Mouse (Mus musculus) granulocyte monocyte progenitor cell, adult 5-6 weeks (primary cell): ENCODE results near the gene Plek. TPM values are rescaled to one million over a fixed set of nuclear protein-coding genes. Genes with fewer than 3 reads are reported as not detected.
"Not testable (repeated sequence)": the region's sequence is repeated elsewhere in the genome, so short reads cannot be mapped to it uniquely, and the experiment has no call there.

Experiments used
- ATAC-seq: replicated peaks from 2 replicates; pipeline ENCODE4 v1.8.0; 2016; ENCODE audit warnings: mild to moderate bottlenecking, moderate TSS enrichment, inconsistent platforms; ENCODE audit not compliant: poor library complexity, severe bottlenecking
- total RNA-seq, 2 experiments: library from RNA; stranded (forward) in 1 of 2; stranded (reverse) in 1 of 2; fragments of 200-712, 200-1000 nt in 1 of 2; fragments of >200 nt in 1 of 2; fragmentation: Nextera tagmentation in 1 of 2; gene quantifications; 2 replicates each; pipeline ENCODE4 v1.2.3; 2014 to 2017

Plek gene
- total RNA-seq (2014; fragmentation: Nextera tagmentation), result 13.9 and 16.8 TPM in 2 replicates
- total RNA-seq (2017), result 27.5 and 27.9 TPM in 2 replicates

GRCm38 (mm10) chr11:17051545-17052475, at the start of gene Plek, which contains the start of gene Cnrip1:
Plek (minus strand) TSS chr11:17052381.
Cnrip1 (plus strand) TSS chr11:17051586.
- ATAC-seq, result peak; percentile 72

DNA sequence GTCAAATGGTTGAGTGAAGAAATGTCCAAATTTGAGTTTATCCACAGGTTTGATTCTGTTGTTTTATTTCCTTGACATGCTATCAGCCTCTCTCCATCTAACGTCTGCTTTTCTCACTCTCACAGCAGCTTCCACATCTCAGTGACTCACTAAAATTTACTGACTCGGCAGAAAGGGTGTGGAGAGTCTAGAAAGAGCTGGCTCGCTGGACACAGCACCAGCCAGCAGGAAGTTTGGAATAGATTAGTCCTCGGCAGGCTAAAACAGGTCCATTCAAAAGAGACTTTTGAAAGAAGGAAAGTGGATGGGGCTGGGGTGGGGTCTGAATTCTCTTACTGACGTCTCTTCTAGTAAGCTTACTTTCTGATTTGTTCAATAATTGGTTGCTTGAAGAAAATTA, 33.9 kb upstream of the Plek start:
- ATAC-seq, result no peak

DNA sequence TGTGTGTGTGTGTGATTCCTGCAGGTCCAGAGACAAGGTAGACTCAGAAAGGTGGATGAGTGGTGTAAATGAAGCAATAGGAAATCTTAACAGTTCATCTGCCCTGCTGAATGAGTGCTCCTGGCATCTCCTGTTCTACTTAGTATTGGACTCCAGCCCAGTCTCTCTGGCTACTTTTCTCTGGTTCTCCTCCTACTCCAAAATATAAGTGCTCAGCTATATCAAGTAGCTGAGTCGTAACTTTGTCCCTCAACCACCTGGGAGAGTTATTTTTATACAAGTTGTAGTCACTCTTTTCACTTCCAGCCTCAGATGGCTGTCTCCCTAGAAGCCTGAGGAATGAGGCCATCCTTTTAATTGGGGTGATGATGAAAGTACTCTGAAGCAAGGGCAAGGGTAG, 31.7 kb upstream of the Plek start:
- ATAC-seq, result no peak

DNA sequence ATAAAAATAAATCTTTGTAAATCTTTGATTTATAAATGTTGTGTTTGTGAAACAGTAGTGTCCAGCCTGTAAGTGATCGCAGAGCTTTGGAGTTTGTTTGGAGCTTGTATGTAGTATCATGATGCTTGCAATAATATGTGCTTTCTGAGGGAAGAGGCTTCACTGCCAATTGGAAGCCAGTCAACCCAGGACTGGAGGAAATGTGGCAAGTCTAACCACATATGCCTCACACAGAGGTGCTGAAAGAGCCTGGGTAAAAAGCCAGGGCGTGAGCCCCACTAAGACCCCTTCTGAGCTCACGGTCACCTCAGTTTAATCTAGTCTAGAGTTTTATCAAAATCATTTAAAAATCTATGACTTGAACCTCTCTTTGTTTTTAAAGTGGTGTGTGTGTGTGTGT, 31.3 kb upstream of the Plek start:
- ATAC-seq, result peak; percentile 70

GRCm38 (mm10) chr11:17082953-17083352, 30.8 kb upstream of the Plek start:
- ATAC-seq, result peak; percentile 68

DNA sequence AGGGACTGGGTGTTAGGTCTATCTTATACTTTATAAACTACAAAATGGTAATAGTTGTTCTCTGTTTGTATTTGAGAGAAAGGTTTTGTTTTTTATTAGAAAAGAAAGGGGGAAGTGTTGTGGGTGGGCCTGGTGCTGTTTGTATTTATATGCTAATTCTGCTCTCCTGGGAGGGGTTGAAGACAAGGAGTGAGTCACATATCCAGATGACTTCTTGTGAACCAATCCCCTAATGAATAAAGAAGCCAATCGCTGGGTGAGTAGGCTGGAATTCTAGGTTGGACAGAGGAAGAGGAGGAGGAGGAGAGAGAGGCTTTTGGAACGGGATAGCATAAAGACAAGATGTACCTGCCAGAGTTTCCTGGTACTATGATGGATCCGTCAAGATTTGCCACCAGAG, 29.9 kb upstream of the Plek start:
- no peak for ATAC-seq

- no peak for ATAC-seq
These were observed 23.5 kb upstream of the Plek start for GRCm38 (mm10) chr11:17075656-17076055.

DNA sequence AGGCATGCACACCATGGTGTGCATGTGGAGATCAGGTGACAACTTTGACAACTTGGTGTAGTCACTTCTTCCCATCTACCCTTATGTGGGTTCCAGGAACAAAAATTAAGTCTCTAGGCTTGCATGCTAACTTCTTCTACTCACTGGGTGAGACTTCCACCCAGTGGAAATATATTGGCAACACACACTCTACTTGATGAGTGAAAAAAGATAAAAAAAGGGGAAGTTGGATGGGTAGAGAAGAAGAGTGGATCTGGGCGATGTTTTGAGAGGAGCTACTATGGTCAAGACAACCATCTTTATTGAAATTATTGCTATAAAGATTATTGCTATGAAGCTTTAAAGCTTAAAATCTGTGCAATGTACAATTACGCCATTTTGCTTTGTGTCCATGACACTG, 17.2 kb upstream of the Plek start:
- peak; percentile 62 for ATAC-seq

DNA sequence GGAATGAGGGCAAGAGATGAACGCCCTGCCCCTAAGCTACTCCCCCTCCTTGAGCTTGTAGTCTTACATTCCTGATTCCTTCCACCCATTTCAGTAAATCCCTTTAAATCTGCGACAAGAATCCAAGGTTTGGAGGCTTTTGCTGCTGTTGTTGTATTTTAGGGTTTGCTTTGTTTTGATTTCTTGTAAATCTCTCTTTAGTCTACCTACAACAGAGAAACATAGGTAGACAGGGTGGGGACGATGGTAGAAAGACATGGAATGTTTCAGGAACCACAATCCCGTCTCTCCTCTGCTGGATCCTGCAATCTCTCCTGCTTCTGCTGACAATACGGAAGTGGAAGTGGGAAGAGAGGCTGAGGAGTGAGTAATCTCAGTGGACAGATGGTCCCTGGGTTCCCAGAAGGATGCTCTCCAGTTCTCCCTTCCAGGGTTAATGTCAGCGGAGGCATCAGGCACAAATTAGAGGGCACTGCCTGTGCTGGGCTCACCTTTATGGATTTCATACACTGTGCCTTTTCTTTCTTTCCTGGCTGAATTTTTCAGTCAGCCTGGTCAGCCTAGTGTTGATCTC, 382 bp upstream of the Plek start:
- ATAC-seq, result peak; percentile 40; the same call in 1 of the 2 replicates

- no peak for ATAC-seq
These were observed 6.4 kb downstream of the Plek start for GRCm38 (mm10) chr11:17045806-17046205.

DNA sequence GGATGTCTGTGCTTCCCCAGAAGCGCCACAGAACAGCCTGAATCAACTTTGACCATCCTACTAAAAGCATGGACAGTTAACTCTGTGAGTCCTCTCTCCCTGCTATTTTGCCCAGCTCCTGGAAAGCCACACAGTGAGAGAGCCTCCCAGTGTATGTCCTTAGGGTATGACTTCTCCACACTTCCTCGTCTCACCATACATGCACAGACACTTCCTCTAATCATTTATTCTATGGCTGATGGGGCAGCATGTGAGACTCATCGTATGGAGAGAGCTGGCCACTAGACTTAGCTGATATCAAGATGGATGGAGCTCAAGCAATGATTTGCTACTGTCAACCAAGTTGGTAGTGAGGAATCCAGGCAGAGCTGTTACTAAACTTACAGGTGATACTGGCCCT, 28.2 kb downstream of the Plek start:
- peak; percentile 66 for ATAC-seq

DNA sequence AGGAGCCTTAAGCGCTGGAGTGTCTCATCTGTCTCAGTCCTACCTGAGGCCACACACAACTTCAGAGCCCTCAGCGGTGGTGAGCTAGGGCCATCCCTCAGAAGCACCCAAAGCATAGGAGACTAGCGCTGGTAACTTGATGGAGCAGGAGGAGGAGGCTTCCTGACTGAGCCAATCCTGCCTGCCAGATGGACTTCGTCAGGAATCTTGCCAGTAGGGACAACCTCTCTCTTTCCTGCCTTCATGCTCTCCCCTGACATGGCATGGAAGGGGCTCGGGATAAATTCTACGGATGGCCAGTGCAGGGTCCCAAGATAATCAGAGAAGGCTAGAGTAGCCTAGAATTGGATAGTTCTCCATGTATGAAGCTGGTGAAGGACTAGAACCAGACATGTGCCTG, 29.0 kb downstream of the Plek start:
- no peak for ATAC-seq

GRCm38 (mm10) chr11:17019328-17019727, 32.9 kb downstream of the Plek start:
- peak; percentile 72 for ATAC-seq

- peak; percentile 50 for ATAC-seq
These were observed 39.2 kb downstream of the Plek start for GRCm38 (mm10) chr11:17012948-17013347.

GRCm38 (mm10) chr11:17008498-17008941, 43.7 kb downstream of the Plek start:
- peak; percentile 79 for ATAC-seq

DNA sequence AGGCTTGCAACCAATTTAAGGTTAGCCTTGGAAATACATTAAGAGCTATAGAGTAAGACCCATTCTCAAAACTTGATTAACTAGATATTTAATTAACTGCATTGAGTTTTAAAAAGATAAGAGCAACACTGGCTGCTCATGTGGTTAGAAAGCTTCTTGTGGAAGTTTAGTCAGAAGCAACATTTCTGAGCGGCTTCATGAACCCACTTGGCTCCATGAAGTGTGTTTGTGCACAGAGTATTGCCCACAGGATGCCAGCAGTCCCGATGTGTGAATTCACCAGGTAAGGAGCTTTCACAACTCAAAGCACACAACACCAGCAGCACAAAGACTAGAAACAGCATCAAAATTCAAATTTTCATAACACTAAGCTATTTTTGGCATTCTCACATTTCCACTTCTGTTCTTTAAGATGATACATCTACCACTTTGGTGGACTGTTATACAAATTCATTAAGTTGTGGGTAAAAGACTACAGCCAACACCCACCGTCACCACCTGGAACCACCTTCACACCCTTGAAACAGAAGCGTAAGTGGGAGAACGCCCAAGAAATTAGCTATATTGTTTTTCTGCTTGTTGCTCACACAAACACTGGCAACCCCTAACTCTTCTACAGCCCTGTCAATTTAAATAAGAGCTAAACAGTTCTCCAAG, 44.5 kb downstream of the Plek start:
- no peak for ATAC-seq

GRCm38 (mm10) chr11:17006526-17006925, 45.7 kb downstream of the Plek start:
- not testable (repeated sequence) for ATAC-seq

DNA sequence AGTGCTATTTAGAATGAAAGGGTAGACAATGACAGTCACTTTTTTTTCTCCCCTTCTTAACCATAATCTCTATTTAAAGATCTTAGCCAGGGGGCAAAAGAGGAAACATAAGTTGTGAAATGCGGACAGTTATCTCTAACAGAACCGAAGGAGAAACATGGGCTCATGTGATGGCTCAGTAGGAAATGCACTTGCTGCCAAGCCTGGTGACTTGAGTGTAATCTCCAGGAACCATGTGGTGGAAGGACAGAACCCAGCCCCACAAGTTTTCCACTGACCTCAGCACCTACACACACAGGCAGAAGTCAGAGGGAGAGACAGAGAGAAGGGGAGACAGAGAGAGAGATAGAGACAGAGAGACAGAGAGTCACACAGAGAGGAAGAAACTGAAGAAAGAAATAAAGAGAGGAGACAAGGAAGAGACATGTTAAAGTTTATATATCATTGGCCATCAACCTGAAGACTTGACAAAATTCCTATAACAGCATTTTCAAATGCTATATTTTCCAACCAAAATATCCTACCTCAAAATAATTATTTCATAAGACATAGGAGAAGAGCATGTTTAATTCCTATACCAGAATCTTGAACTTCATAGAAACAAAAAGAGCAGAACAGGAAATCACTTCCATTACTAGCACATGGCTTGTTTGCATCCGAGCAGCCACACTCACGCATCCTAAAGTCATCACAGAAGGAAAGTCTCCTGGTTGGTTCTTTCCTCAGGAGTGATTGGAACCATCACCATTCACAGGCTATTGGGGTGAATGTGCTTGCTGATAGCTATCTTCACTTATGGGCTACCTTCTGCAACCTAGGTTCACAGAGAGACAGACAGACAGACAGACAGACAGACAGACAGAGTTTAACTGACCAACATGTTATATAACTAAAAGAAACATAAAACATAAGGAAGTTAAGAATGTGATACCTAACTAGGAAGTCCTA, 47.0 kb downstream of the Plek start:
- ATAC-seq, result peak; percentile 57

GRCm38 (mm10) chr11:17003757-17004156, 48.4 kb downstream of the Plek start:
- no peak for ATAC-seq
